Mouse (Mus musculus) brain, embryonic 14.5 days (tissue): ENCODE data around the gene Prkci.

Source experiments
- CTCF ChIP-seq: fragments of 200-500 bp; IDR thresholded peaks from 2 replicates; pipeline ENCODE4 v1.5.1; 2012; ENCODE audit warnings: inconsistent platforms, mild to moderate bottlenecking, moderate library complexity, borderline replicate concordance; ENCODE audit not compliant: insufficient read depth, insufficient read length; ENCODE audit errors: extremely low read depth
- POLR2A ChIP-seq: fragments of 200-500 bp; IDR thresholded peaks from 2 replicates; pipeline ENCODE4 v1.6.1; 2012; ENCODE audit warnings: mild to moderate bottlenecking, inconsistent platforms, borderline replicate concordance; ENCODE audit not compliant: poor library complexity, insufficient read depth, insufficient read length, severe bottlenecking; ENCODE audit errors: extremely low read depth

GRCm38 (mm10) chr3:30959868-30960831, 35.4 kb upstream of the Prkci start:
- TF ChIP-seq POLR2A: no peak
- no peak for TF ChIP-seq CTCF
